Mouse (Mus musculus) lung, postnatal 0 days (tissue): ENCODE measurements around the gene Gm10778. TPM values are rescaled to one million over a fixed set of nuclear protein-coding genes. Genes with fewer than 3 reads are reported as not detected.
"Not testable (repeated sequence)": the region's sequence is repeated elsewhere in the genome, so short reads cannot be mapped to it uniquely, and the experiment has no call there.

Experiments used
- ATAC-seq: fragments of 200-750 bp; cut with Nextera tagmentation; 2 replicates; pipeline ENCODE4 v1.8.0; 2017; ENCODE audit warnings: moderate library complexity
- DNase-seq: peaks from one replicate; pipeline ENCODE4 v3.0.0-alpha.2; 2016; ENCODE audit warnings: low spot score
- H3K27ac ChIP-seq: fragments of 300-500 bp; sonication (generic); 2 replicates; pipeline ENCODE4 v1.5.1; 2014; ENCODE audit warnings: antibody characterized with exemption, mild to moderate bottlenecking, low read length, mixed read lengths
- H3K27me3 ChIP-seq: fragments of 300-500 bp; sonication (generic); replicated peaks from 2 replicates; pipeline ENCODE4 v1.6.1; 2014; ENCODE audit warnings: low read length, mixed read lengths; ENCODE audit not compliant: insufficient read depth
- H3K36me3 ChIP-seq: fragments of 300-500 bp; sonication (generic); 2 replicates; pipeline ENCODE4 v1.6.1; 2014; ENCODE audit warnings: low read length, mixed read lengths; ENCODE audit not compliant: insufficient read depth
- H3K4me1 ChIP-seq: fragments of 300-500 bp; sonication (generic); 2 replicates; pipeline ENCODE4 v1.6.1; 2014; ENCODE audit warnings: antibody characterized with exemption, low read depth, low read length, mixed read lengths; ENCODE audit not compliant: insufficient read depth
- H3K4me2 ChIP-seq: fragments of 300-500 bp; sonication (generic); replicated peaks from 2 replicates; pipeline ENCODE4 v1.6.1; 2014; ENCODE audit warnings: low read depth, mild to moderate bottlenecking, low read length, moderate library complexity, mixed read lengths
- H3K4me3 ChIP-seq: fragments of 300-500 bp; sonication (generic); 2 replicates; pipeline ENCODE4 v1.5.1; 2014; ENCODE audit warnings: low read depth, low read length
- H3K9ac ChIP-seq: fragments of 300-500 bp; sonication (generic); replicated peaks from 2 replicates; pipeline ENCODE4 v1.6.1; 2014; ENCODE audit warnings: low read depth, mild to moderate bottlenecking
- H3K9me3 ChIP-seq: fragments of 300-500 bp; sonication (generic); 2 replicates; pipeline ENCODE4 v1.6.1; 2016; ENCODE audit warnings: low read length, mixed read lengths
- CTCF ChIP-seq: IDR thresholded peaks from 2 replicates; pipeline ENCODE4 v1.5.1; 2016; ENCODE audit warnings: antibody characterized with exemption, mild to moderate bottlenecking
- EP300 ChIP-seq: IDR thresholded peaks from 2 replicates; pipeline ENCODE4 v1.6.1; 2016; ENCODE audit warnings: antibody characterized with exemption, mild to moderate bottlenecking, control low read depth
- WGBS: fragments of 180-500 bp; shearing (Covaris S2); extraction: QIAGEN DNeasy Blood & Tissue Kit; methylation state at CpG from one replicate; pipeline ENCODE4 v1.1.7; 2014; 5-methylcytosine and 5-hydroxymethylcytosine counted together
- polyA plus RNA-seq: library from polyadenylated mRNA; unstranded; fragments of >200 nt; fragmentation: Nextera tagmentation; extraction: Ambion mirVana; gene quantifications from 2 replicates; pipeline ENCODE4 v1.2.1, GENCODE M21; 2015

The Gm10778 gene
- polyA plus RNA-seq = 2.6 and 2.9 TPM in 2 replicates

GRCm38 (mm10) chr10:81648803-81649775 is at the start of gene Gm10778:
TSS of gene Gm10778 (plus strand) at chr10:81649059.
- DNase-seq (peak; percentile 93), ATAC-seq (peak; percentile 98)
- H3K27ac ChIP-seq, H3K27me3 ChIP-seq, H3K36me3 ChIP-seq, H3K4me1 ChIP-seq, H3K9me3 ChIP-seq: not testable (repeated sequence)
- peak within 1 kb of the TSS; percentile 44 for H3K4me2 ChIP-seq
- H3K9ac ChIP-seq = peak within 1 kb of the TSS; percentile 46; the same call in 1 of the 2 replicates
- H3K4me3 ChIP-seq = peak within 1 kb of the TSS; percentile 50
- WGBS = 4% methylated on average over 31 of the region's 52 CpGs

- DNase-seq = no peak
- Histone ChIP-seq H3K9ac (no peak overlapping the region), H3K36me3 (no peaks in the 10 kb centered on the region), H3K4me1 (peaks cover 15% of the 10 kb centered on the region; the same call in 1 of the 2 replicates), H3K9me3 (no peaks in the 10 kb centered on the region), H3K4me2 (no peak overlapping the region), H3K27me3 (no peaks in the 10 kb centered on the region), H3K27ac (no peak overlapping the region), H3K4me3 (no peak overlapping the region)
- TF ChIP-seq CTCF = no peak
- no peak for TF ChIP-seq EP300
- WGBS = 62% methylated on average over 5 of the region's 5 CpGs
- ATAC-seq = no peak
Measured at GRCm38 (mm10) chr10:81599630-81600029, 49.2 kb upstream of the Gm10778 start.

- DNase-seq = no peak
- Histone ChIP-seq H3K4me1 (peaks cover 15% of the 10 kb centered on the region; the same call in 1 of the 2 replicates), H3K36me3 (no peaks in the 10 kb centered on the region), H3K4me3 (no peak overlapping the region; the same call in 1 of the 2 replicates), H3K4me2 (no peak overlapping the region), H3K9ac (no peak overlapping the region), H3K27ac (no peak overlapping the region), H3K27me3 (no peaks in the 10 kb centered on the region), H3K9me3 (no peaks in the 10 kb centered on the region)
- ATAC-seq = no peak
- TF ChIP-seq CTCF = no peak
- no peak for TF ChIP-seq EP300
- 55% methylated on average over 10 of the region's 10 CpGs for WGBS
Measured at GRCm38 (mm10) chr10:81600096-81600495, 48.8 kb upstream of the Gm10778 start.

- no peaks in the 10 kb centered on the region for H3K36me3 ChIP-seq
- peaks cover 15% of the 10 kb centered on the region; the same call in 1 of the 2 replicates for H3K4me1 ChIP-seq
- H3K4me3 ChIP-seq = peak within 1 kb of the TSS; percentile 16; the same call in 1 of the 2 replicates
- peak; percentile 89 for ATAC-seq
- no peak for TF ChIP-seq CTCF
- TF ChIP-seq EP300 = 0 out of 2 replicates have a peak, but pooled peaks have one; percentile 25
- no peaks in the 10 kb centered on the region for H3K27me3 ChIP-seq
- H3K27ac ChIP-seq = 0 out of 2 replicates have a peak within 1 kb of the TSS, but pooled peaks have one; percentile 43
- under 1% methylated on average over 27 of the region's 28 CpGs for WGBS
- peak; percentile 96 for DNase-seq
- peak within 1 kb of the TSS; percentile 58 for H3K4me2 ChIP-seq
- no peaks in the 10 kb centered on the region for H3K9me3 ChIP-seq
- no peak within 1 kb of the TSS for H3K9ac ChIP-seq
Measured at GRCm38 (mm10) chr10:81600738-81601203, 48.1 kb upstream of the Gm10778 start, which contains the start of gene Tle6. TSS of gene Tle6 (minus strand) at chr10:81601073.

- H3K4me1 ChIP-seq = peaks cover 10% of the 10 kb centered on the region; the same call in 1 of the 2 replicates
- ATAC-seq (no peak), DNase-seq (no peak)
- peak overlapping the region; percentile 58 for H3K4me2 ChIP-seq
- H3K27ac ChIP-seq = 0 out of 2 replicates have a peak overlapping the region, but pooled peaks have one; percentile 32
- WGBS = 28% methylated on average over 7 of the region's 7 CpGs
- peak overlapping the region; percentile 16; the same call in 1 of the 2 replicates for H3K4me3 ChIP-seq
- no peaks in the 10 kb centered on the region for H3K9me3 ChIP-seq
- no peak overlapping the region for H3K9ac ChIP-seq
- no peaks in the 10 kb centered on the region for H3K36me3 ChIP-seq
- H3K27me3 ChIP-seq = no peaks in the 10 kb centered on the region
- no peak for TF ChIP-seq EP300
Measured at GRCm38 (mm10) chr10:81601396-81601905, 47.4 kb upstream of the Gm10778 start.

- no peak overlapping the region for H3K9ac ChIP-seq
- WGBS = 22% methylated on average over 4 of the region's 4 CpGs
- H3K4me3 ChIP-seq = no peak overlapping the region
- H3K36me3 ChIP-seq = no peaks in the 10 kb centered on the region
- H3K4me1 ChIP-seq = peaks cover 10% of the 10 kb centered on the region; the same call in 1 of the 2 replicates
- ATAC-seq (no peak), DNase-seq (peak; percentile 96)
- TF ChIP-seq EP300 (no peak), CTCF (peak; percentile 84)
- H3K4me2 ChIP-seq = no peak overlapping the region
- no peaks in the 10 kb centered on the region for H3K9me3 ChIP-seq
- no peak overlapping the region for H3K27ac ChIP-seq
- H3K27me3 ChIP-seq = no peaks in the 10 kb centered on the region
Measured at GRCm38 (mm10) chr10:81602741-81603151, 46.1 kb upstream of the Gm10778 start.
